Mouse (Mus musculus) spleen, postnatal 10 days (tissue): Measurements from ENCODE around the gene Slc41a2.
A peak's percentile ranks its signal among the peaks of the same experiment; 100 is the strongest.

Source experiments
- DNase-seq, 2 experiments: peaks; one replicate each; pipeline ENCODE4 v3.0.0; 2021 to 2022; ENCODE audit warnings: low spot score in 2 of 2

Slc41a2 gene

DNA sequence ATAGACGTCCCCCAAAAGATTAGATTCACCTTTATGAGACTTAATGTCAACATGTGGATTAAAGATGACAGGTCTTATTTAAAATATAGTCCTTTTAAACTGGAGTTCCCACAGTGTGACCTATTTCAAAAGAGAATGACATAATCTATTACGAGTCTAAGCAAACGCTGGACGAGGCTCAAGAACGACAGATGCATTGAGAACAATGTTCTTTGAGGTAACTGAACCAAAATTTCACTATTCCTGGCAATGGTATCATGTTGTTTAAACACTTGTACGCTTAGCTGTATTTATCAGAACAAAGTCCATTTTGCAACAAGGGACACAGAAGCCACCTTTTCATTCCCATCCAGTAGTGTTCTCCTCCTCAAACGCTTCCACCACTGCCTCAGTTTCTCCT lies 27.3 kb downstream of the Slc41a2 start:
- no peak for DNase-seq

DNA sequence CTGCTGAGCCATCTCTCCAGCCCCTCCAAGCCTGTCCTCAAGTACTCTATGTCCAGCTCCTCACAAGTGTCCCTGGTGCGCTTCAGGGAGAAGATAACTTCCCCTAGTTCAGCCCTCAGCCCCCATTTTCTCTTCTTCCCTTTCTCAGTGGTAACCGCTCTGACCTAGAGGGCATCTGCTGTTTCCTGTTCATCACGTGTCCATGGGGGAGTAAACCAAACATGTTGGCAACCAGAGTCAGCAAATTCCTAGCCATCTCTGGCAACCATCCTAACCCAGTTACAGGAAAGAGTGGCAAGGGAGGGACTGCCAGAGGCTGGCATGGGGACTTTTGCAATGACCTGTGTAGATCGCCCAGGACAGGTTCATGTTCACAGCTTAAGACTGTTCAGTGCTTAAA lies 36.0 kb downstream of the Slc41a2 start:
- DNase-seq: peak in 1 of 2 experiments; percentile 15

DNA sequence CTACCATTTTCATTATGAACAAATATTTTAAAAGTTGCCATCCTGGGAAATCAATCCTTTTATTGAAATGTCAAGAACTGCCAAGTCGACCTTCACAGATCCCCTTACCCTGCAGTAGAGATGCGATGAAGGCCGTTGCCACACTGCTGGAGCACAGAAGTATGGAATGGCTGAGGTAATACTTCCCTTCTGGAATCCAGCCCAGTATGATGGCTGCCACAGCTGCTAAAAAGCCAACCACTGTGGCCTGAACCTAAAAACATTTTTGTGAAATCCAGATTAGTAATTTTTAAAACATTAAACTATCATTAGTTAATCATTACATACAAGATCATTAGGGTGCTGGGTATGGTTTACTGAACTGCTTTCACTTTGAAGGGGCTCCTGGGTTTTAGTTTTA lies 36.6 kb downstream of the Slc41a2 start:
- DNase-seq: no peak

DNA sequence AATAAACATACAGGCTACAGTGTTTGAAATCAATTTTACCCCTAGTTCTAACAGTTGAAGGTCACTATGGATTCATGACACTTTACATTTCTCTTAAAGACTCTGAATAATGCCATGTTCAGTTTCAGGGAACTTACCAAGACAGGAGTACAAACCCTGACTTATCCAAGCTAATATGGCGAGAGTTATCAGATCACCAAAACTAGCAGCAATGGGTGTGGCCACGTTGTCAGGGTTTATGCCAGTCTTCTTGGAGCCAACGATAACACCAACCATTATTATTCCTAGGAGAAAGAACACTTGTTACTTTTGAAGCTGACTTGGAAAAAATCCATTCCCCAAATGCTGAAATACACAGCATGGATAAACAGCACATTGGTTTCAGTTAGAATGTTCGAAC lies 40.7 kb downstream of the Slc41a2 start:
- DNase-seq: no peak

DNA sequence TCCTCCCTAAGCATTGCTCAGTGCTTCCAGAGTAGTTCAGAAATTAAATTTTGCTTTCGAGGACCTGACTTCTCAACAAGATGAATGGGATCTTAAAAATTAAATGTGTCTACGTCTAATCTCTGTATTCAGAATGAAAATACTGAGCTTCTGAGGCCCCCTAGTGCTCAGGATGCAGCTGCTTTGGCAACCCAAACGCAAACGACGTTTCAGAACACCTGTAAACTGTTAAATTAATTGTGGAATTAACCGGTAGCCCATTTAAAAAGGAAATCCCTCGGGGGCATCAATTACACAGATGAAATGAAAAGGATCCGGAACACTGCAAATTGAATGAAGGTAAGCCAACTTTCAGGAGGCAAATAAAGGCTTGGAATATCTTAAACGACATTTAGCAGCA lies 42.9 kb downstream of the Slc41a2 start:
- DNase-seq: no peak

DNA sequence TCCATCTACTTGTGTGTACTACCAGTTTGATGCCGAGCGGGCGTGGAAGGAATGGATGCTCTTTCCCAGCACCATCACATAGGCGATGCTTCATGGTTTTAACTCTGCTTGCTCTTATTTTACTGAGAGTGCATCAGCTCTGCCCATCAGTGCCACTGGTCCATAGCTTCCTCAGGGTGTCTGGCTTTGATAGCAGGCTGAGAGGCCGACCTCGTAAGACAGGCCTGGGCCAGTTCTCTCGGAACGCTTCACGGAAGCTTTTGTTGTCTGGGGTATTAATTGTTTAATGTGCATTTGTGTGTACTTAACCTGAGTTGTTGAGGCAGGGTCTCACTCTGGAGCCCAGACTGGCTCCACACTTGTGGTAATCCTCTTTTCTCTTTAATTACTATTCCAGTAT lies 44.3 kb downstream of the Slc41a2 start:
- DNase-seq: no peak

DNA sequence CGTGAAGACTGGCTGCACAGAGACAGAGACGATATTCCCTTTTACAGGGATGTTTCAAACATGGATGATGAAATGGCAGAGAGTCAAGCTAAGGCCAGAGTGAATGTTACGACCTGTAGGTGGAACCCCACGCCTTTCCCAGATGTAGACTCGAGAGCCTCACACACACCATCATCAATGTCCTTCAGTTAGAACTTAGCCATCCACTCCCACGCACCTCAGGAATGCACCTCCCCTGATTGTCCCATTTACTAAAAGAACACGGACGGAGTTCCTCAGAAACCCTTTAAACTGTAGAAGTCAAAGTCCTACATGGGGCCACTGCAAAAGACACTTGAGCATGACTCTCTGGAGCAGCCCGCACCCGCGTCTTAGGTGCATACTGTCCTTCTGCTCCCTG lies 46.0 kb downstream of the Slc41a2 start:
- DNase-seq: no peak

DNA sequence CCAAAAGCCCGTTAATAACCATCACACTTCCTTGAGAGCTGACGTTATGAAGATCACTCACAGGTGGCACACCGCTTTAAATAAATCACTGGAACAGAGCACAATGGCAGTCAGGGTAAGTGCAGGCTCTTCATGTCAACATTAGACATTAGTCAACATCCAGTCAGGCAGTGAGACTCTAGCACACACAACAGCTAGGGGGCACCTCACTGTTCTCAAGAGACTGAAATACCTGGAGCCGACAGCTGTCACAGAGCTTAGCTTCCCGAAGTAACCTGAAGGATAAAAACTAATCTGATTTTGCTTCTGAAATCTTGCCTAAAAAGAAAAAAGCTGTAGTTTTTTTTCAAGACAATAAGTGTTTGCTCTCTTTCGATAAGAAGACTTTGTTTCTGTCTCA lies 49.9 kb downstream of the Slc41a2 start:
- DNase-seq: no peak

DNA sequence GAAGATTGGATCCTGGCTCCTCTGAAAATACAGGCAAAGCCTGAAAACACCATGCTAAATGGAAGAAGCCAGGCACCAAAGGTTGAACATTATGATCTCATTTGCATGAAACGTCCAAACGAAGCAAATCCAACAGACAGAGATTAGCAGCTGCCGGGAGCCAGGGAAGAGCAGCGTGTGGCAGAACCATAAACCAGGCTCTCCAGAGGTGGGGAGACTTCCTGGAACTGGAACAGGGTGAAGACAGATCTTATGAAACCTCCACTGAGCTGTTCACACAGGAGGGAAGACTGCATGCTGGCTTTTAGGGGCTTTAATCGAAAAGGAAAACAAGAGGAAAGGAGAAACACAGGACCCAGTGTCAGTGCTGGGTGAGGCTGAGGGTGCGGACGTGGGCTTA lies 51.3 kb downstream of the Slc41a2 start:
- DNase-seq: no peak

DNA sequence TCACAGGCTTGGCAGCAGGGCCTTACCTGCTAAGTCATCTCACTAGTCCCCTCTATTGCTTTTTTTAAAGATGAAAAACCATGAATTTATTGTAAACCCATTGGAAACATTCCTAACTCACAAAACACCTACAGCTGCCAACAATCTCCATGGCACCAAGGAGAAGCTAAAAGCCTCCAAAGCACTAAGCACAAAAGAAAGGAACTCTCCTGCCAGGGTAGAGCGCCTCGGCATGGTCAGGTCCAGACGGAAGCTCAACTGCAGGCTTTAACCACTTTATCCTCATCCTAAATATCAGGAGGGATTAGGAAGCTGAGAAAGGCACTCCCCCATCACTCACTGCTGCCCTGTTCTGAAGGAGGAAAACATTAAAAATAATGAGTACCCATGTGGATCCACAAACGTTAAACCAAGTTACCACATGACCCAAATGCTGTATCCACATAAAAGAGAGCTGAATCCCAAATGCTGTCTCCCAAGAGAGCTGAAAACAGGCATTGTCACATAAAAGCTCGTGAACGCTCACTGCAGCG lies 51.9 kb downstream of the Slc41a2 start:
- DNase-seq: no peak

DNA sequence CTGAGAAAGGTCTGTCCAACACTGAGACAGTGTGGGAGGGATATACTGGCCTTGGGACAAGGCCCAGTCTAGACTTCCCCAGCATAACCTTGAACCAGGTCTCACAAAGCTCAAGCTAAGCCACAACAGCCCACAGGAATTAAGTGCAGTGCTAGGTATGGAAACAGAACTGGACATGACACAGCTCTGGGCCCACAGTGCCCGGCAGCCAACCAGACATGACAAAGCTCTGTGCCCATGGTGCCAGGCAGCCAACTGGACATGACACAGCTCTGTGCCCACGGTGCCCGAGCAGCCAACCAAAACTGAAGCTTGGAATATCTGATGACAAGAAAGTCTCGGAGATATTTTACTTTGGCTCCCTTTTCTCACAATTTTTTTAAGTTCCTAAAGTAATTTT lies 52.8 kb downstream of the Slc41a2 start:
- DNase-seq: no peak

DNA sequence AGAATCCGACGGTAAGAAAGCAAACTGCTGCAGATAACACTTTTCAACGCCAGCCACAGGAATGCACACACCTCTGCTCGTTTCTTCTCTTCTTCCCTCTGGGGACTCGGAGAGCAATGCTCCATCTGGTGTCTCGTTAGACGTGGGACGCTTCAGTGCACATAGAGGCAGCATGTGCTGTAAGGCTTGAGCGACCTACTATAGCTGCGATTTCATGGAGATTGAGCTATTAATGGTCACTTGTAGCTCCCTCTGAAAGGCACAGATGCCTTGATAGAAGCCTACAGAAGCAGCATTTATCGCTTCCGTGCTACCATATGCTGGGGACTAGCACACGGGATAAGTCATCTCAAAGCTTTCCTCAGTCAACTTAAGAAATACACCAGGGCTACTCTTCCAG lies 71.0 kb downstream of the Slc41a2 start:
- DNase-seq: no peak

DNA sequence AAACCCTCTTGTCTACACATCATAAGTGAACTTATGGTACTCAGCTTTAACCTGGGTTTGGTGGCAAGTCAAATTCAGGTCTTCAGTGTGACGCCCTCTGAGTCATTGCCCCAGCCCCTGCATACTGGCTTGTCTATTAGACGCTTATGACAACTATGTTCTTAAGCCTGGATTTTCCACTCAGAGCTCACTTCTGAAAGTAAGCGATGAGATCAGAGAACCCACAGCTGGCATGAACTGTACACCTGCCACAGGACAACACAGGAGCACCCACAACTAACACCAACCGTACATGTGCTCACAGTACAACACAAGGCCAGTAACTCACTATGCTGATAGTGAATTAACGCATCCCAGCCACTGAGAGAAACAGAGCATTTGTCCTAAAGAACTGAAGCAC lies 71.4 kb downstream of the Slc41a2 start:
- DNase-seq: no peak

DNA sequence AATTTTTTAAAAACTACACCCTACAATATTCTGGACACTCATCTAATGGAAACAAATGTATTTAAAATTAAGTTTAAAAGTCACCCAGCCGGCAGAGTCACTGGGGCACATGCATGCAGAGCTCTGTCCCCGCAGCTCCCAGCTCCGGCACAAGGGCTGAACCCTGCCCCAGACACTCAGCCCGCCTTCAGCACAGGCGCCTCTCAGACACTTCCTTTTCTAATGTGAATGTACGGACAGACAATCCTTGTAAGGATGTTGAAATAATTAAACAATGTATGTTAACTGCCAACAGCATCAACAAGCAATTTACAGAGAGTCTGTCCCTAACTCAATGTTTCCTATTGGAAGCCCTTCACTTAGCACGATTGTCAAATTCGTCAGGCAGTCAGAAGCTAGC lies 73.0 kb downstream of the Slc41a2 start:
- DNase-seq: no peak

DNA sequence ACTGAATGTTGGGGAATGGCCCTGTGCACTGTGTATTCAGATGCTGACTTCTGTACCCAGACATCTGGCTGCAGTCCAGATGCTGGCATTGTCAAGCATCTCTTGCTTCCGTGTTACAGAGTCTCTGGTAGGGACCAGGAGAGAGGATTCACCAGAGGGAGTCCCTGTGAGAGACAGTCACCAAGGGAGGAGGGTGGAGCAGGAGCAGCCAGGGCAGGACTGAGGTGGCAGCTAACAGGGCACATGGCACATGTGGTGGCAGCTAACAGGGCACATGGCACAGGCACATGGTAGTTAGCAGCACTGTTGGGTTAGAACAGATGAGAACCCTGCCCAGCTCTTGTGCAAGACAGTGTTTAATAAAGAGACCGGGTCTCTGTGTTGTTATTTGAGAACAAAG lies 73.6 kb downstream of the Slc41a2 start:
- DNase-seq: no peak

DNA sequence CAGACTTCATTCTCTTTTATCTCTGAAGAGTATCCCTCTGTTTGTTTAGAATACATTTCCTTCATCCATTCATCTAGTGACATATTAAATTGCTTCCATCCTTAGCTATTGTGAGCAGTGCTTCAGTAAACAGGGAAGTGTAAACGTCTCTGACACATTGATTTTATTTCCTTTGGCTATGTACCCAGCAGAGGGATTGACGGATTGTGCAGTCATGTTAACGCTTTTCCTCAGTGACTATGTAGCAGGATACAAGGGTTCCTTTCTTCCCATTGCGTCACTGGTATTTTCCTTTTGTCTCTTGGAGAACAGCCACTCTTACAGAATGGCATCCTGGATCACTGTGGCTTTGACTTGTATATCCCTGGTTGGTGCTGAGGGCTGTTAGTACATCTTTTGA lies 76.4 kb downstream of the Slc41a2 start:
- DNase-seq: no peak

DNA sequence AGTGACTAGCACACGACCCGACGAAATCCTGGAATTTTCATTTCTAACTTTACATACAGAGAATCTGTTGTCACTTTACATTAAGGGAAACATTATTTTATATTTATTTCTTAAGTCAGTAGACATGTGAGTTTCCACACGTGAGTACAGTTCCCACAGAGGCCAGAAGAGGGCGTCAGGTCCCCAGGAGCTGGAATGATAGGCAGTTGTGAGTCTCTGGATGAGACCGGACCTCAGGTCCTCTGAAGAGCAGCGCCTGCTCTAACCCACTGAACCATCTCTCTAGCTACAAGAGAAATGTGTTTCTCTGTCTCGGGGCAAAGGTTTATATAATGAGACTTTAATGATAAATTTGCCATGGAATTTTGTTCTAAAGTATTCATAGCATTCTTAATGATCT lies 86.3 kb downstream of the Slc41a2 start:
- DNase-seq: peak in 1 of 2 experiments; percentile 51

DNA sequence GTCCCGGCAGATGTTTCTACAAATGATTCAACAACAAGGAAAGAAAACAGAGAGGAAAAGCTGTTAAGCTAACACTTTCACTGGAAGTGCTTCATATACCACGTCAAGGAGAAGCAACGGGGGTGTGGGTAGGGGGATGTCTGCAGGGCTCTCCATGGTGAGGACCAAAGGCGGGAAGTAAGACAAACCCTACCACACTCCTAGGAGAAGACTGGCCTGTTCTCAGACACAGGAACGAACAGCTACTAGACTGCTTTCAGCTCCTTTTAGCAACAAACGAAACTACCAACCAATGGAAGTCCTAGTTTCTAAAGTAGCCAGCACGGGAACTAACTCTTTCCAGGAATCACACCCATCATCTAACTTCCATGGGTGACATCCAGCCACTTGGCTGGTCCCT lies 89.6 kb downstream of the Slc41a2 start:
- no peak for DNase-seq

DNA sequence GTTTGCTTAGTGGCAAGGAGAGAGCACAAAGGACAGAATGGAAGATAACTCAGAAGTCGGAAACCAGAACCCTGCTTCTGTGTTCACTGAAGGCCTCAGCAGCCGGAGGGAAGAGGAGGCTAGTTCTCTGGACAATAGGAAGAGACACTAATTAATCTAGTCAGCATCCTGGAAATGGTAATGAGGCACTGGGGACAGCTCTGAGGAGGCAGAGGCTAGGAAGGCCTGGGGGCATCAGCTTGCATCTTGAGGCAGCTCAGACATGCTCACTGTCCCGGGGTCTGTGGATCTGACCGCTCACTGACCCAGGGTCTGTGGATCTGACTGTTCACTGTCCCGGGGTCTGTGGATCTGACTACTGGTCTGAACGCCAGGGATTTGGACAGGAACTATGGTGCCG lies 92.0 kb downstream of the Slc41a2 start:
- no peak for DNase-seq

DNA sequence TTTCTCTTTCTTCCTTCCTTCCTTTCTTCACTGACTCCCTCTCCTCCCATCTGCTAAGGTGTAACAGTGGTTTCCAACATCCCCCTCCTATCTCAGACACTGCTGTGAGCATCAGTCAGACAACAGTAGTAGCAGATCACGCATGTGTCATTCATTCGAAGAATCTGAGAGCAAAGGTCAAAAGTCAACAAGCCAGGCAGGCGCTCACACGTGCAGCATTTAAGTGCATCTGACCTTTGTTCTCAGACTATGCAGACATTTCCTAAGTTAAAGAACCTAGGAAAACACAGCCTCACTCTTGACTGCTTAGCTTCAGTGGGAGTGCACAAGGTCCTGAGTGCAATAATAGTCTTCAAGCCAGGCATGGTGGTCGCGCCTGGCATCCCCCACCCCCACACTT lies 93.6 kb downstream of the Slc41a2 start:
- no peak for DNase-seq

DNA sequence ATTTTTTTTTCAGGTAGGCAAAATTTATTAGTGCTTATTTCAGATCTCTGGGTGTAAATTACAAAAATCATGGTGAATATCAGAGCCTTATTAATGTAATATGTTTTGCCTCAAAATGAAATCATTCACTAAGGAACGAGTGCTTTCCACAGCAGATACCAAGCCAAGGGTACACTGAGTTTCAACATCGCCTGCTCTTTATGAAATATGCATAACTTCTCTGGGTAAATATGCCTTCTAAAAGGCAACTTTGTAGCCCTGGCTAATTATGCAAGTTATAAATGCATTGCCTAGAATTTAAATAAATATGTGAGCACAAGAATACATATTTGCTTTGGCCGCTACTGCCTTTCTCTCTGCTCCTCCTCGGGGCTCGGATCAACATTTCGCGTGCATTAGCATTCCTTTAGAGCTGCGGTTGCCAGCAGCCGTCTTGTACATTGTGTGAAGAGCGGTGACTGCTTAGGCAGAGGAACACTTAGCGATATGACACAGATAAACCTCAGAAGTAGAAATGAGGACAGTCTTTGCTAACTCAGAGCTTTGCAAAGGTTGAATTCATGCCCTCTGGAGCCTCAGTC lies 95.5 kb downstream of the Slc41a2 start:
- DNase-seq: no peak

DNA sequence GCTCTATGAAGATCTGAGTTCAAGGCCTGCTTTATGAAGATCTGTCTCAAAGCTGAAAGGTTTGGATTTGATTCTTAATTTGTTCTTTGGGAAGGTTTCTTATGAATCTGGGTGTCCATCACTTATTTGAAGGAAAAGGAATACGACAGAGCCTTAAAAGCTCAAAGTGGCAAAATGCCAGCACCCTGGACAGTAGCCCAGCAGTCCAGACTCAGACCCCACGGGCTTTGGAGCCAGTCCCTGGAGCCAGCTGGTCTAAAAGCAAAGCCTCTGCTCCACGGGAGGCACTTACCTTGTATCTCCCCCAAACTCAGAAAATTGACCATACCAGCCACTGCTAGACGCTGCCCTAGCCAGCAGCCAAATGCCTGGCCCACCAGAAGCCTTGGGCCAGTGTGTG lies 103.3 kb downstream of the Slc41a2 start:
- DNase-seq: no peak

DNA sequence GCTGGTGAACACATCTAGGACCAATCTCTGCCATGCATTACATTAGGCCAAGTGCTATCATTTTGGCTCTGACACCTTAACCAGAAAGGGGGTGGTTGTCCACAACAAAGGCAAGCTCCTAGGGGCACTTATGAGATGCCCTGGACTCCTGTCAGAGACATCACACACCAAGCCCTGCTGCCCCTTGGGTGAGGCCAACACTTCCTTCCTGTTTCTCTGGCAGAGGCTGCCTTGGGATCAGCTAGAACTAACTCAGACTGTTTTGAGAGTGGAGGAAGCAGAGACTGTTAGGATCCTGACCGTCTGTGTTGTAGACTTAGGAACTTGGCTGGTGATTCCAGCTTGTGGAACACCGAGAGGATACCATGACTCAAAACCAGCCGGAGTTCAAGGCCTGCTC lies 103.7 kb downstream of the Slc41a2 start:
- DNase-seq: no peak

DNA sequence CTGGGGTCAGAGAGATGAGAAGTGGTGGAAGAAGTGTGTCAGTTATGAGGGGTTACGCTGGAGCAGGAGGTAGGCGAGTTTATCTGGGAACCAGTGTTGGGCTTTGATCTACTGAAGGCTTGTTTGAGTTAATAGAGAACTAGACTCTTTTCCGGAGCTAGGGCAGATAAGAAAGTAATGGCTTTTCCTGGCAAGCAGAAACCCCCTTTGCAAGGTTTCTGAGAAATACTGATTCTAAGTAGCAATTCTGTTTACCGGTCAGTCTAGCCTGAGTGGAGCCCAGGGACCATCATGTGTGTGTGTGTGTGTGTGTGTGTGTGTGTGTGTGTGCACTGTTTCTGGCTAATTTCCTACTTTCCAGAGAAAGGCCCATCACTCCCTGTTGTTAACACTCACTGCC lies 109.1 kb downstream of the Slc41a2 start:
- no peak for DNase-seq
